Mouse (Mus musculus): ENCODE results near the gene Aqp9.

GRCm38 (mm10) chr9:71092038-71092437 lies 76.4 kb downstream of the Aqp9 start:
- TF ChIP-seq CTCF (IDR thresholded peaks at IDR 0.05; ENCODE audit: low read depth) = peak; percentile 55
- TF ChIP-seq EP300 (IDR thresholded peaks at IDR 0.05; ENCODE audit: low read depth) = no peak
